Mouse (Mus musculus) heart, embryonic 11.5 days (tissue): Measurements from ENCODE around the gene Cdkn1c. TPM values are rescaled to one million over a fixed set of nuclear protein-coding genes. Genes with fewer than 3 reads are reported as not detected.
A peak's percentile ranks its signal among the peaks of the same experiment; 100 is the strongest.

ENCODE experiments used
- ATAC-seq: fragments of 200-750 bp; cut with Nextera tagmentation; replicated peaks from 2 replicates; pipeline ENCODE4 v1.8.0; 2017; ENCODE audit warnings: moderate library complexity; ENCODE audit not compliant: insufficient number of reproducible peaks, low FRiP score, low TSS enrichment
- H3K27ac ChIP-seq: fragments of 300-500 bp; sonication (generic); 2 replicates; pipeline ENCODE4 v1.5.1; 2014; ENCODE audit warnings: mild to moderate bottlenecking, low read depth, low read length
- H3K27me3 ChIP-seq: fragments of 300-500 bp; sonication (generic); 2 replicates; pipeline ENCODE4 v1.6.1; 2014; ENCODE audit warnings: mild to moderate bottlenecking, low read length, mixed read lengths; ENCODE audit not compliant: control insufficient read depth, insufficient read depth
- H3K36me3 ChIP-seq: fragments of 300-500 bp; sonication (generic); 2 replicates; pipeline ENCODE4 v1.6.1; 2014; ENCODE audit warnings: mild to moderate bottlenecking, low read length, moderate library complexity, mixed read lengths; ENCODE audit not compliant: control insufficient read depth, insufficient read depth
- H3K4me1 ChIP-seq: fragments of 300-500 bp; sonication (generic); 2 replicates; pipeline ENCODE4 v1.6.1; 2014; ENCODE audit warnings: low read length; ENCODE audit not compliant: control insufficient read depth, insufficient read depth
- H3K4me2 ChIP-seq: fragments of 300-500 bp; sonication (generic); 2 replicates; pipeline ENCODE4 v1.6.1; 2014; ENCODE audit warnings: mild to moderate bottlenecking, moderate library complexity
- H3K4me3 ChIP-seq: fragments of 300-500 bp; sonication (generic); 2 replicates; pipeline ENCODE4 v1.5.1; 2014; ENCODE audit warnings: low read depth, low read length
- H3K9ac ChIP-seq: fragments of 300-500 bp; sonication (generic); 2 replicates; pipeline ENCODE4 v1.6.1; 2014; ENCODE audit warnings: mild to moderate bottlenecking, low read depth, low read length, moderate library complexity
- H3K9me3 ChIP-seq: fragments of 300-500 bp; sonication (generic); replicated peaks from 2 replicates; pipeline ENCODE4 v1.6.1; 2016; ENCODE audit warnings: low read length; ENCODE audit not compliant: control insufficient read depth
- WGBS: fragments of 180-500 bp; shearing (Covaris S2); extraction: QIAGEN DNeasy Blood & Tissue Kit; methylation state at CpG from one replicate; pipeline ENCODE4 v1.1.7; 2014; ENCODE audit not compliant: insufficient replicate concordance; 5-methylcytosine and 5-hydroxymethylcytosine counted together
- polyA plus RNA-seq: library from polyadenylated mRNA; unstranded; fragments of >200 nt; fragmentation: Nextera tagmentation; extraction: Ambion mirVana; gene quantifications from 2 replicates; pipeline ENCODE4 v1.2.1, GENCODE M21; 2014

Cdkn1c gene
- polyA plus RNA-seq, 1 experiment from 2014 or later, result 1,679 TPM

GRCm38 (mm10) chr7:143437894-143438581, 22.8 kb downstream of the Cdkn1c start:
- Histone ChIP-seq H3K4me2 (peak overlapping the region; percentile 92), H3K27me3 (peaks cover 10% of the 10 kb centered on the region; the same call in 1 of the 2 replicates), H3K36me3 (no peaks in the 10 kb centered on the region), H3K4me1 (peaks cover 7% of the 10 kb centered on the region; the same call in 1 of the 2 replicates), H3K9ac (peak overlapping the region; percentile 88), H3K27ac (peak overlapping the region; percentile 50), H3K9me3 (no peaks in the 10 kb centered on the region), H3K4me3 (peak overlapping the region; percentile 57)
- under 1% methylated on average over 62 of the region's 63 CpGs for WGBS
- ATAC-seq, result no peak

DNA sequence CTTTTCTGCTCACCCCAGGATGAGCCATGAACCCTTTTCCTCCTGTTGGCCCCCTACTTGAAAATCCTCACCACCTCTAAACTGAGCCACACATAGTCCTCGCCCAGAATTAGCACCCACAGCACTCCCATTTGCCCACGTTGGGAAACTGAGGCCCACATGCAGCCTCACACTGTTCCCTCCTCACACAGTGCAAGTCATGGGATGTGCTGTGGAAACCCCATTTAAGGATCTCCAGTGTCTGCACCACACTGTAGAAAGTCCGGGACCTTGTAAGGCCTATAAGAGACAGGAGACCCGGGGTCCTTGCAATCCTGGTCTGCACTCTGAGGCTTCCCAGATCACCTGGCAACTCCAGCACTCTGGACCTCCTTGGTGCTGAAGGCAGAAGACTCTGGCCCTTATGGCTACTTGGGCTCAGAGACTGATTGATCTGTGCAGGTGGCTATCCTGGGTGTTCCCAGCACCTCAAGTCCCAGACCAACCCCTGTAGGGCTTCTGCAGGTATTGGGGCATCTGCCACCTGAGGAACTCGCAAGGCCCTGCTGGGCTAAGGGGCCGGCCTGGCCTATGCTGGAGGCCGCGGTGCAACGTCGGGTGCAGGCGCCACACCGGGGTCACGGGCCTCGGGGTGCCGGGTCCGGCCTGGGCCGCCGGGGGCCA, 23.5 kb downstream of the Cdkn1c start:
- Histone ChIP-seq H3K9me3 (no peaks in the 10 kb centered on the region), H3K4me2 (peak overlapping the region; percentile 92), H3K36me3 (no peaks in the 10 kb centered on the region), H3K4me3 (peak overlapping the region; percentile 57), H3K4me1 (peaks cover 7% of the 10 kb centered on the region; the same call in 1 of the 2 replicates), H3K27me3 (peaks cover 8% of the 10 kb centered on the region; the same call in 1 of the 2 replicates), H3K9ac (peak overlapping the region; percentile 88), H3K27ac (no peak overlapping the region)
- ATAC-seq, result peak; percentile 27; the same call in 1 of the 2 replicates
- WGBS, result 10% methylated on average over 18 of the region's 18 CpGs

GRCm38 (mm10) chr7:143433331-143433730, 27.5 kb downstream of the Cdkn1c start:
- WGBS, result 81% methylated on average over 7 of the region's 7 CpGs

DNA sequence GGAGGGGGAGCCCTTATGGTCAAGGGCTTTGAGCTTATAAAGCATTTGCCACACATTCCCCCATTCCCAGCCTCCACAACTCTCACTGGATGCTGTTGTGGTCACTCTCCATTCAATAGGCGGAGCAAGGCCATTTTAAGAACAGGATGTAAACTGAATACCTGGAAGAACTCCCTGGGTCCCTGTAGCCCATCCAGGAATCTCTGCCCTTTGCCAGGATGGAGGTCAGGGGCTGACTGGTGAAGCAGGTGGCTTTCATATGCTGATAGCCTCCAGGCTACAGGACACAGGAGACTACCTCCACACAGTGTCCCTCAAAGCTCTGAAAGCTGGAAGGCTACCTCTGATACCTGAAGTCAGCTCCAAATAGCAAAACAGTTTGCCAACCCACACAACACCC, 28.2 kb downstream of the Cdkn1c start:
- no peak for ATAC-seq
- 68% methylated on average over 1 of the region's 1 CpGs for WGBS
- H3K27ac ChIP-seq, result no peak overlapping the region
- H3K27me3 ChIP-seq, result peaks cover 3% of the 10 kb centered on the region; the same call in 1 of the 2 replicates
- no peaks in the 10 kb centered on the region for H3K36me3 ChIP-seq
- H3K4me3 ChIP-seq, result no peak overlapping the region
- H3K9me3 ChIP-seq, result no peaks in the 10 kb centered on the region
- H3K4me1 ChIP-seq, result peaks cover 8% of the 10 kb centered on the region; the same call in 1 of the 2 replicates
- H3K4me2 ChIP-seq, result no peak overlapping the region
- H3K9ac ChIP-seq, result no peak overlapping the region

More at GRCm38 (mm10) chr7:143433331-143433730, 27.5 kb downstream of the Cdkn1c start:
- H3K36me3 ChIP-seq, result no peaks in the 10 kb centered on the region
- H3K4me3 ChIP-seq, result no peak overlapping the region
- peaks cover 3% of the 10 kb centered on the region; the same call in 1 of the 2 replicates for H3K27me3 ChIP-seq
- H3K9me3 ChIP-seq, result no peaks in the 10 kb centered on the region
- no peak for ATAC-seq
- H3K4me1 ChIP-seq, result peaks cover 9% of the 10 kb centered on the region; the same call in 1 of the 2 replicates
- no peak overlapping the region for H3K27ac ChIP-seq
- no peak overlapping the region for H3K4me2 ChIP-seq
- no peak overlapping the region for H3K9ac ChIP-seq

DNA sequence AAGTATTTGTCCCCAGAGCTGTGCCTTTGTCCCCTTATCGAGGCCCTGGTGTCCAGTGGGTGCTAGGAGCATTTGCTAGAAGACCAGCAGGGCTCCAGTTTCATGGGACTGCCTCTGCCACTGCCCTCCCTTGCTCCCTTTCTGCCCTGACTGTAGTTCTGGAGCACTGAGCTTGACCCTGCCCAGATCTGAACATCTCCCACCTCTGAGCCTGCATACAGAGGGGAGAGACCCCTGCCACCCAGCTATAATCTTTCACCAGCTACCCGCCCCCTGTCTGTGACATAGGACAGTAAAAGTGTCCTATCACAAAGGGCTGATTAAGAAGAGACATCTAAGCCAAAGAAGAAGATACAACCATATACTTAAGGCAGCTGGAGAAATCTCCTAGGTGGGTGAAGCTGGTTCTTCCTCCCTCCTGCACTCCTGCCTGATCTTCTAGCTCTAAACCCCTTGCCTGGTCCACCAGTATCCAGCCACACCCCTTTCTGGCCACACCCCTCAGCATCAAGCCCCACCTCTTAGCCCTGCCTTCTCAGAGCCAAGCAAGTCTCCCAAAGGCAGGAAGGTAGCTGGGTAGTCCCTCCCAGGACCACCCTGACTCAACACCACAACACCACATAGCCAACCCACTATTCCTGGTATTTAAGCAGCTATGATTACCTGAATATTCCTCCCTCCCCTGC, 31.9 kb downstream of the Cdkn1c start:
- no peak overlapping the region for H3K9ac ChIP-seq
- no peak overlapping the region for H3K4me3 ChIP-seq
- H3K27me3 ChIP-seq, result no peaks in the 10 kb centered on the region
- no peak for ATAC-seq
- WGBS, result 69% methylated on average over 2 of the region's 2 CpGs
- no peak overlapping the region for H3K4me2 ChIP-seq
- H3K9me3 ChIP-seq, result no peaks in the 10 kb centered on the region
- 0 out of 2 replicates have a peak, but pooled peaks cover 5% of the 10 kb centered on the region for H3K4me1 ChIP-seq
- H3K36me3 ChIP-seq, result no peaks in the 10 kb centered on the region
- no peak overlapping the region for H3K27ac ChIP-seq

GRCm38 (mm10) chr7:143428142-143428813, 32.6 kb downstream of the Cdkn1c start:
- Histone ChIP-seq H3K9me3 (no peaks in the 10 kb centered on the region), H3K27me3 (no peaks in the 10 kb centered on the region), H3K36me3 (no peaks in the 10 kb centered on the region), H3K4me2 (no peak overlapping the region), H3K27ac (no peak overlapping the region), H3K4me3 (no peak overlapping the region), H3K4me1 (0 out of 2 replicates have a peak, but pooled peaks cover 5% of the 10 kb centered on the region), H3K9ac (no peak overlapping the region)
- 73% methylated on average over 23 of the region's 23 CpGs for WGBS
- no peak for ATAC-seq

- H3K4me2 ChIP-seq, result no peak overlapping the region
- H3K9ac ChIP-seq, result no peak overlapping the region
- 78% methylated on average over 4 of the region's 4 CpGs for WGBS
- no peak overlapping the region for H3K4me3 ChIP-seq
- H3K4me1 ChIP-seq, result peaks cover 5% of the 10 kb centered on the region
- ATAC-seq, result no peak
- H3K36me3 ChIP-seq, result no peaks in the 10 kb centered on the region
- H3K27me3 ChIP-seq, result no peaks in the 10 kb centered on the region
- no peak overlapping the region for H3K27ac ChIP-seq
- no peaks in the 10 kb centered on the region for H3K9me3 ChIP-seq
Measured at GRCm38 (mm10) chr7:143419585-143420160, 41.2 kb downstream of the Cdkn1c start.

DNA sequence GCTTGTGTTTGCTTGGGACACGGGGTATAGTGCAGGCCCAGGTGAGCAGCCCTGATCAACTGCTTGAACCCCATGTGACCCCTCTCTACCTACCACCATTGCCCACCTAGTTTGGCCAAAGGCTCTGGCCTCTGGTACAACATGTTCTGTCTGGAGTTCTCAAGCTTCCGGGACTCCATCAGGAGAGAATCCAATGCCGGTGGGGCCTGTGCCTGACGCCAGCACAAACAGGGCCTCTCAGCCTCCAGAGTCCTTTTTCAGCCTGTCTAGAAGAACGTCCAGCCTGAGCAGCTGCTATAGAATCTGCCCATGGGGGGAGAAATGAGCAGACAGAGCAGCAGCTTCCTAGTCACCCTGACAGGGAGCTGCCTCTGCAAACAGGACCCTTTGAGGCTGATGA, 43.0 kb downstream of the Cdkn1c start:
- no peaks in the 10 kb centered on the region for H3K36me3 ChIP-seq
- H3K9me3 ChIP-seq, result no peaks in the 10 kb centered on the region
- H3K4me3 ChIP-seq, result no peak overlapping the region
- H3K9ac ChIP-seq, result no peak overlapping the region
- ATAC-seq, result no peak
- no peaks in the 10 kb centered on the region for H3K27me3 ChIP-seq
- no peak overlapping the region for H3K27ac ChIP-seq
- no peak overlapping the region for H3K4me2 ChIP-seq
- WGBS, result 72% methylated on average over 5 of the region's 5 CpGs
- H3K4me1 ChIP-seq, result peaks cover 5% of the 10 kb centered on the region
